Mouse (Mus musculus): ENCODE data around the gene Egln2. TPM values are rescaled to one million over a fixed set of nuclear protein-coding genes. Genes with fewer than 3 reads are reported as not detected.

Egln2 gene
- total RNA-seq, 1 experiment = 53.4 TPM

GRCm38 (mm10) chr7:27170981-27171380 is 4.4 kb upstream of the Egln2 start:
- Histone ChIP-seq H3K9me3 (ENCODE audit: control insufficient read depth, insufficient read depth, low read depth, low read length) (no peaks in the 10 kb centered on the region), H3K9ac (ENCODE audit: insufficient read depth, low read depth, low read length, poor library complexity, severe bottlenecking) (no peak overlapping the region), H3K4me1 (ENCODE audit: control insufficient read depth in 2 of 2, insufficient read depth in 2 of 2, low read length in 2 of 2, poor library complexity in 1 of 2) (peaks cover 4 to 23% of the 10 kb centered on the region in 2 experiments; a peak in 3 of 4 replicates), H3K27ac (ENCODE audit: insufficient read depth, low read depth, low read length, poor library complexity, severe bottlenecking) (no peak overlapping the region), H3K4me3 (ENCODE audit: insufficient read depth in 1 of 2, low read depth in 1 of 2, low read length in 2 of 2, poor library complexity in 1 of 2, severe bottlenecking in 1 of 2) (no peak overlapping the region), H3K36me3 (ENCODE audit: control insufficient read depth, insufficient read depth, low read length, poor library complexity, severe bottlenecking) (peaks cover 9% of the 10 kb centered on the region)
- in situ Hi-C loops (cut with MboI; ENCODE audit: low sequenced_read_pairs in 2 of 2, unreplicated experiment in 2 of 2) = no loop called here
- no peak for DNase-seq (ENCODE audit: low read depth, low spot score)
- TF ChIP-seq ZC3H11A (IDR thresholded peaks at IDR 0.05; ENCODE audit: borderline replicate concordance, low read depth, low read length) = no peak
- no peak for TF ChIP-seq MAFK (IDR thresholded peaks at IDR 0.05; ENCODE audit: insufficient read depth, low read depth, low read length)
- TF ChIP-seq ZNF384 (IDR thresholded peaks at IDR 0.05; ENCODE audit: low read depth, low read length) = no peak
- TF ChIP-seq HCFC1 (IDR thresholded peaks at IDR 0.05; ENCODE audit: borderline replicate concordance, insufficient read depth, low read length) = no peak
- no peak for TF ChIP-seq CHD2 (IDR thresholded peaks at IDR 0.05; ENCODE audit: low read depth, low read length)

GRCm38 (mm10) chr7:27168371-27168770 is 1.8 kb upstream of the Egln2 start:
- no peak for DNase-seq (ENCODE audit: low read depth, low spot score)
- in situ Hi-C loops (cut with MboI; ENCODE audit: low sequenced_read_pairs in 2 of 2, unreplicated experiment in 2 of 2) = no loop called here
- TF ChIP-seq ZC3H11A (IDR thresholded peaks at IDR 0.05; ENCODE audit: borderline replicate concordance, low read depth, low read length) (no peak), MAFK (IDR thresholded peaks at IDR 0.05; ENCODE audit: insufficient read depth, low read depth, low read length) (no peak), ZNF384 (IDR thresholded peaks at IDR 0.05; ENCODE audit: low read depth, low read length) (no peak), CHD2 (IDR thresholded peaks at IDR 0.05; ENCODE audit: low read depth, low read length) (no peak), HCFC1 (IDR thresholded peaks at IDR 0.05; ENCODE audit: borderline replicate concordance, insufficient read depth, low read length) (no peak)

GRCm38 (mm10) chr7:27167475-27168094 is 983 bp upstream of the Egln2 start:
- Histone ChIP-seq H3K4me1 (ENCODE audit: control insufficient read depth in 2 of 2, insufficient read depth in 2 of 2, low read length in 2 of 2, poor library complexity in 1 of 2) (peaks cover 3 to 13% of the 10 kb centered on the region in 2 experiments; a peak in 3 of 4 replicates), H3K36me3 (ENCODE audit: control insufficient read depth, insufficient read depth, low read length, poor library complexity, severe bottlenecking) (peaks cover 7% of the 10 kb centered on the region), H3K4me3 (ENCODE audit: insufficient read depth in 1 of 2, low read depth in 1 of 2, low read length in 2 of 2, poor library complexity in 1 of 2, severe bottlenecking in 1 of 2) (peak overlapping the region; percentile 72 to 87; a peak in 3 of 4 replicates), H3K9me3 (ENCODE audit: control insufficient read depth, insufficient read depth, low read depth, low read length) (no peaks in the 10 kb centered on the region), H3K27ac (ENCODE audit: insufficient read depth, low read depth, low read length, poor library complexity, severe bottlenecking) (peak overlapping the region; percentile 7; the same call in 1 of the 2 replicates), H3K9ac (ENCODE audit: insufficient read depth, low read depth, low read length, poor library complexity, severe bottlenecking) (no peak overlapping the region)
- no peak for TF ChIP-seq MAFK (IDR thresholded peaks at IDR 0.05; ENCODE audit: insufficient read depth, low read depth, low read length)
- TF ChIP-seq HCFC1 (IDR thresholded peaks at IDR 0.05; ENCODE audit: borderline replicate concordance, insufficient read depth, low read length) = no peak
- no peak for TF ChIP-seq ZC3H11A (IDR thresholded peaks at IDR 0.05; ENCODE audit: borderline replicate concordance, low read depth, low read length)
- no peak for TF ChIP-seq CHD2 (IDR thresholded peaks at IDR 0.05; ENCODE audit: low read depth, low read length)
- TF ChIP-seq ZNF384 (IDR thresholded peaks at IDR 0.05; ENCODE audit: low read depth, low read length) = no peak
- in situ Hi-C loops (cut with MboI; ENCODE audit: low sequenced_read_pairs in 2 of 2, unreplicated experiment in 2 of 2) = no loop called here
- DNase-seq (ENCODE audit: low read depth, low spot score) = no peak

More at GRCm38 (mm10) chr7:27168371-27168770, 1.8 kb upstream of the Egln2 start:
- no peaks in the 10 kb centered on the region for H3K9me3 ChIP-seq (ENCODE audit: control insufficient read depth, insufficient read depth, low read depth, low read length)
- H3K27ac ChIP-seq (ENCODE audit: insufficient read depth, low read depth, low read length, poor library complexity, severe bottlenecking) = no peak overlapping the region
- no peak overlapping the region for H3K9ac ChIP-seq (ENCODE audit: insufficient read depth, low read depth, low read length, poor library complexity, severe bottlenecking)
- H3K4me3 ChIP-seq (ENCODE audit: insufficient read depth in 1 of 2, low read depth in 1 of 2, low read length in 2 of 2, poor library complexity in 1 of 2, severe bottlenecking in 1 of 2) = no peak overlapping the region
- peaks cover 7% of the 10 kb centered on the region for H3K36me3 ChIP-seq (ENCODE audit: control insufficient read depth, insufficient read depth, low read length, poor library complexity, severe bottlenecking)
- H3K4me1 ChIP-seq (ENCODE audit: control insufficient read depth in 2 of 2, insufficient read depth in 2 of 2, low read length in 2 of 2, poor library complexity in 1 of 2) = peaks cover 3 to 16% of the 10 kb centered on the region in 2 experiments; a peak in 3 of 4 replicates

GRCm38 (mm10) chr7:27166229-27166613 is 381 bp downstream of the Egln2 start:
- Histone ChIP-seq H3K9ac (ENCODE audit: insufficient read depth, low read depth, low read length, poor library complexity, severe bottlenecking) (peak overlapping the region; percentile 95), H3K9me3 (ENCODE audit: control insufficient read depth, insufficient read depth, low read depth, low read length) (no peaks in the 10 kb centered on the region), H3K4me1 (ENCODE audit: control insufficient read depth in 2 of 2, insufficient read depth in 2 of 2, low read length in 2 of 2, poor library complexity in 1 of 2) (peaks cover 3 to 13% of the 10 kb centered on the region in 2 experiments; a peak in 3 of 4 replicates), H3K36me3 (ENCODE audit: control insufficient read depth, insufficient read depth, low read length, poor library complexity, severe bottlenecking) (peaks cover 5% of the 10 kb centered on the region), H3K27ac (ENCODE audit: insufficient read depth, low read depth, low read length, poor library complexity, severe bottlenecking) (peak overlapping the region; percentile 95), H3K4me3 (ENCODE audit: insufficient read depth in 1 of 2, low read depth in 1 of 2, low read length in 2 of 2, poor library complexity in 1 of 2, severe bottlenecking in 1 of 2) (peak overlapping the region; percentile 72 to 87)
- in situ Hi-C loops (cut with MboI; ENCODE audit: low sequenced_read_pairs in 2 of 2, unreplicated experiment in 2 of 2) = no loop called here
- TF ChIP-seq HCFC1 (IDR thresholded peaks at IDR 0.05; ENCODE audit: borderline replicate concordance, insufficient read depth, low read length) = peak; percentile 70; the same call in 1 of the 2 replicates
- TF ChIP-seq ZC3H11A (IDR thresholded peaks at IDR 0.05; ENCODE audit: borderline replicate concordance, low read depth, low read length) = no peak
- DNase-seq (ENCODE audit: low read depth, low spot score) = peak; percentile 60
